Mouse (Mus musculus) forebrain, embryonic 16.5 days (tissue): ENCODE results near the gene Cdh13. TPM values are rescaled to one million over a fixed set of nuclear protein-coding genes. Genes with fewer than 3 reads are reported as not detected.

Experiments used
- ATAC-seq: fragments of 200-750 bp; cut with Nextera tagmentation; 2 replicates; pipeline ENCODE4 v1.8.0; 2017; ENCODE audit warnings: mild to moderate bottlenecking, moderate library complexity
- H3K27ac ChIP-seq: fragments of 300-500 bp; sonication (generic); 2 replicates; pipeline ENCODE4 v1.5.1; 2014; ENCODE audit warnings: low read length, control low read depth
- H3K27me3 ChIP-seq: fragments of 300-500 bp; sonication (generic); replicated peaks from 2 replicates; pipeline ENCODE4 v1.6.1; 2014; ENCODE audit warnings: low read length; ENCODE audit not compliant: control insufficient read depth, insufficient read depth
- H3K36me3 ChIP-seq: fragments of 300-500 bp; sonication (generic); 2 replicates; pipeline ENCODE4 v1.6.1; 2014; ENCODE audit not compliant: control insufficient read depth, insufficient read depth
- H3K4me1 ChIP-seq: fragments of 300-500 bp; sonication (generic); replicated peaks from 2 replicates; pipeline ENCODE4 v1.6.1; 2014; ENCODE audit warnings: low read length; ENCODE audit not compliant: control insufficient read depth, insufficient read depth
- H3K4me2 ChIP-seq: fragments of 300-500 bp; sonication (generic); 2 replicates; pipeline ENCODE4 v1.6.1; 2014; ENCODE audit warnings: mild to moderate bottlenecking, low read length, control low read depth
- H3K4me3 ChIP-seq: fragments of 300-500 bp; sonication (generic); replicated peaks from 2 replicates; pipeline ENCODE4 v1.5.1; 2014; ENCODE audit warnings: mild to moderate bottlenecking, low read length, control low read depth
- H3K9ac ChIP-seq: fragments of 300-500 bp; sonication (generic); replicated peaks from 2 replicates; pipeline ENCODE4 v1.6.1; 2014; ENCODE audit warnings: low read depth, low read length, control low read depth
- H3K9me3 ChIP-seq: fragments of 300-500 bp; sonication (generic); 2 replicates; pipeline ENCODE4 v1.6.1; 2016; ENCODE audit warnings: low read length; ENCODE audit not compliant: control insufficient read depth
- WGBS: fragments of 180-500 bp; shearing (Covaris S2); extraction: QIAGEN DNeasy Blood & Tissue Kit; methylation state at CpG from one replicate; pipeline ENCODE4 v1.1.7; 2014; 5-methylcytosine and 5-hydroxymethylcytosine counted together
- polyA plus RNA-seq: library from polyadenylated mRNA; unstranded; fragments of >200 nt; fragmentation: Nextera tagmentation; extraction: Ambion mirVana; gene quantifications from 2 replicates; pipeline ENCODE4 v1.2.1, GENCODE M21; 2015

Cdh13 gene
- polyA plus RNA-seq, 1 experiment from 2014 or later: 129 TPM

GRCm38 (mm10) chr8:118502509-118502908 lies 219.0 kb downstream of the Cdh13 start:
- no peaks in the 10 kb centered on the region; the same call in 1 of the 2 replicates for H3K4me1 ChIP-seq
- no peak overlapping the region for H3K9ac ChIP-seq
- H3K27ac ChIP-seq: no peak overlapping the region
- no peak overlapping the region for H3K4me2 ChIP-seq
- WGBS: 60% methylated on average over 8 of the region's 8 CpGs
- H3K4me3 ChIP-seq: no peak overlapping the region
- no peak for ATAC-seq
- H3K9me3 ChIP-seq: no peaks in the 10 kb centered on the region
- no peaks in the 10 kb centered on the region for H3K27me3 ChIP-seq
- H3K36me3 ChIP-seq: no peaks in the 10 kb centered on the region

GRCm38 (mm10) chr8:118509426-118509825 lies 225.9 kb downstream of the Cdh13 start:
- H3K27me3 ChIP-seq: no peaks in the 10 kb centered on the region
- ATAC-seq: no peak
- WGBS: 90% methylated on average over 5 of the region's 5 CpGs
- no peaks in the 10 kb centered on the region for H3K9me3 ChIP-seq
- H3K9ac ChIP-seq: no peak overlapping the region
- H3K4me3 ChIP-seq: no peak overlapping the region
- no peak overlapping the region for H3K27ac ChIP-seq
- H3K36me3 ChIP-seq: no peaks in the 10 kb centered on the region
- H3K4me2 ChIP-seq: no peak overlapping the region
- peaks cover 3% of the 10 kb centered on the region; the same call in 1 of the 2 replicates for H3K4me1 ChIP-seq

- no peak overlapping the region for H3K4me3 ChIP-seq
Measured at GRCm38 (mm10) chr8:118513259-118513658, 229.7 kb downstream of the Cdh13 start.

GRCm38 (mm10) chr8:118515616-118516015 lies 232.1 kb downstream of the Cdh13 start:
- Histone ChIP-seq H3K27ac (no peak overlapping the region), H3K9ac (no peak overlapping the region), H3K27me3 (no peaks in the 10 kb centered on the region), H3K4me2 (no peak overlapping the region), H3K4me3 (no peak overlapping the region), H3K4me1 (peaks cover 24% of the 10 kb centered on the region), H3K36me3 (no peaks in the 10 kb centered on the region), H3K9me3 (no peaks in the 10 kb centered on the region)
- no peak for ATAC-seq
- 81% methylated on average over 5 of the region's 6 CpGs for WGBS

More at GRCm38 (mm10) chr8:118513259-118513658, 229.7 kb downstream of the Cdh13 start:
- Histone ChIP-seq H3K4me2 (no peak overlapping the region), H3K27ac (no peak overlapping the region), H3K4me1 (peaks cover 17% of the 10 kb centered on the region), H3K9me3 (no peaks in the 10 kb centered on the region), H3K27me3 (no peaks in the 10 kb centered on the region), H3K36me3 (no peaks in the 10 kb centered on the region), H3K9ac (no peak overlapping the region)
- no peak for ATAC-seq
- WGBS: 25% methylated on average over 6 of the region's 6 CpGs

GRCm38 (mm10) chr8:118517071-118517470 lies 233.5 kb downstream of the Cdh13 start:
- no peaks in the 10 kb centered on the region for H3K9me3 ChIP-seq
- no peak overlapping the region for H3K9ac ChIP-seq
- peak; percentile 57; the same call in 1 of the 2 replicates for ATAC-seq
- H3K27me3 ChIP-seq: no peaks in the 10 kb centered on the region
- peaks cover 24% of the 10 kb centered on the region for H3K4me1 ChIP-seq
- H3K27ac ChIP-seq: no peak overlapping the region
- H3K36me3 ChIP-seq: no peaks in the 10 kb centered on the region
- H3K4me2 ChIP-seq: no peak overlapping the region
- H3K4me3 ChIP-seq: no peak overlapping the region
- 14% methylated on average over 4 of the region's 4 CpGs for WGBS

- H3K4me2 ChIP-seq: no peak overlapping the region
- H3K9ac ChIP-seq: no peak overlapping the region
- ATAC-seq: peak; percentile 55
- no peak overlapping the region for H3K4me3 ChIP-seq
- peak overlapping the region; percentile 45; the same call in 1 of the 2 replicates for H3K27ac ChIP-seq
- no peaks in the 10 kb centered on the region for H3K27me3 ChIP-seq
- no peaks in the 10 kb centered on the region for H3K36me3 ChIP-seq
- 37% methylated on average over 13 of the region's 13 CpGs for WGBS
- H3K9me3 ChIP-seq: no peaks in the 10 kb centered on the region
- H3K4me1 ChIP-seq: peaks cover 24% of the 10 kb centered on the region
Measured at GRCm38 (mm10) chr8:118518030-118518741, 234.7 kb downstream of the Cdh13 start.

- no peak overlapping the region for H3K9ac ChIP-seq
- no peak overlapping the region for H3K4me2 ChIP-seq
- peaks cover 21% of the 10 kb centered on the region for H3K4me1 ChIP-seq
- no peaks in the 10 kb centered on the region for H3K36me3 ChIP-seq
- no peak overlapping the region for H3K4me3 ChIP-seq
- 15% methylated on average over 3 of the region's 3 CpGs for whole genome bisulfite sequencing
- peak overlapping the region; percentile 51 for H3K27ac ChIP-seq
- H3K9me3 ChIP-seq: no peaks in the 10 kb centered on the region
- no peak for ATAC-seq
- no peaks in the 10 kb centered on the region for H3K27me3 ChIP-seq
Measured at GRCm38 (mm10) chr8:118518742-118519102, 235.2 kb downstream of the Cdh13 start.

GRCm38 (mm10) chr8:118523922-118524321 lies 240.4 kb downstream of the Cdh13 start:
- 79% methylated on average over 1 of the region's 1 CpGs for WGBS
- H3K9me3 ChIP-seq: no peaks in the 10 kb centered on the region
- no peak overlapping the region for H3K27ac ChIP-seq
- H3K4me2 ChIP-seq: no peak overlapping the region
- no peaks in the 10 kb centered on the region for H3K27me3 ChIP-seq
- ATAC-seq: no peak
- H3K9ac ChIP-seq: no peak overlapping the region
- H3K36me3 ChIP-seq: no peaks in the 10 kb centered on the region
- peaks cover 2% of the 10 kb centered on the region; the same call in 1 of the 2 replicates for H3K4me1 ChIP-seq
- no peak overlapping the region for H3K4me3 ChIP-seq

- Histone ChIP-seq H3K4me2 (no peak overlapping the region), H3K9ac (no peak overlapping the region), H3K9me3 (no peaks in the 10 kb centered on the region), H3K36me3 (no peaks in the 10 kb centered on the region), H3K27me3 (no peaks in the 10 kb centered on the region), H3K4me3 (no peak overlapping the region), H3K4me1 (peaks cover 10% of the 10 kb centered on the region), H3K27ac (peak overlapping the region; percentile 41)
- WGBS: 71% methylated on average over 8 of the region's 8 CpGs
- ATAC-seq: no peak
Measured at GRCm38 (mm10) chr8:118538816-118539558, 255.5 kb downstream of the Cdh13 start.
